Mouse (Mus musculus): Measurements from ENCODE around the gene Rasa2. TPM values are rescaled to one million over a fixed set of nuclear protein-coding genes. Genes with fewer than 3 reads are reported as not detected.

Rasa2 gene
- polyA plus RNA-seq, 1 experiment from 2014 or later, result 9.7 TPM

- Histone ChIP-seq H3K9ac (ENCODE audit: low read length) (no peak overlapping the region), H3K4me3 (ENCODE audit: low read depth, low read length) (no peak overlapping the region), H3K36me3 (ENCODE audit: control insufficient read depth, insufficient read depth, low read length) (no peaks in the 10 kb centered on the region), H3K9me3 (replicated peaks; ENCODE audit: control insufficient read depth, low read length) (no peaks in the 10 kb centered on the region), H3K27ac (ENCODE audit: low read depth, low read length) (no peak overlapping the region), H3K4me1 (ENCODE audit: control insufficient read depth, insufficient read depth, low read length) (0 out of 2 replicates have a peak, but pooled peaks cover 5% of the 10 kb centered on the region), H3K27me3 (replicated peaks; ENCODE audit: control insufficient read depth, insufficient read depth, low read length) (no peaks in the 10 kb centered on the region), H3K4me2 (ENCODE audit: low read length) (no peak overlapping the region)
- no peak for ATAC-seq
- DNase-seq (ENCODE audit: low spot score), result no peak
- 91% methylated on average over 7 of the region's 7 CpGs for WGBS
These were observed 130.2 kb downstream of the Rasa2 start for GRCm38 (mm10) chr9:96501217-96501616.

GRCm38 (mm10) chr9:96493212-96493611, 138.2 kb downstream of the Rasa2 start:
- no peaks in the 10 kb centered on the region for H3K4me1 ChIP-seq (ENCODE audit: control insufficient read depth, insufficient read depth, low read length)
- no peak for DNase-seq (ENCODE audit: low spot score)
- H3K9me3 ChIP-seq (replicated peaks; ENCODE audit: control insufficient read depth, low read length), result no peaks in the 10 kb centered on the region
- no peak overlapping the region for H3K9ac ChIP-seq (ENCODE audit: low read length)
- ATAC-seq, result no peak
- 34% methylated on average over 3 of the region's 3 CpGs for WGBS
- H3K4me3 ChIP-seq (ENCODE audit: low read depth, low read length), result no peak overlapping the region
- no peaks in the 10 kb centered on the region for H3K27me3 ChIP-seq (replicated peaks; ENCODE audit: control insufficient read depth, insufficient read depth, low read length)
- H3K27ac ChIP-seq (ENCODE audit: low read depth, low read length), result no peak overlapping the region
- no peaks in the 10 kb centered on the region for H3K36me3 ChIP-seq (ENCODE audit: control insufficient read depth, insufficient read depth, low read length)
- no peak overlapping the region for H3K4me2 ChIP-seq (ENCODE audit: low read length)

GRCm38 (mm10) chr9:96491810-96492209, 139.6 kb downstream of the Rasa2 start:
- Histone ChIP-seq H3K36me3 (ENCODE audit: control insufficient read depth, insufficient read depth, low read length) (no peaks in the 10 kb centered on the region), H3K27me3 (replicated peaks; ENCODE audit: control insufficient read depth, insufficient read depth, low read length) (no peaks in the 10 kb centered on the region), H3K9me3 (replicated peaks; ENCODE audit: control insufficient read depth, low read length) (no peaks in the 10 kb centered on the region), H3K27ac (ENCODE audit: low read depth, low read length) (no peak overlapping the region), H3K9ac (ENCODE audit: low read length) (no peak overlapping the region), H3K4me3 (ENCODE audit: low read depth, low read length) (no peak overlapping the region), H3K4me2 (ENCODE audit: low read length) (no peak overlapping the region), H3K4me1 (ENCODE audit: control insufficient read depth, insufficient read depth, low read length) (no peaks in the 10 kb centered on the region)
- DNase-seq (ENCODE audit: low spot score), result peak; percentile 60
- no peak for ATAC-seq
- whole genome bisulfite sequencing, result 33% methylated on average over 12 of the region's 12 CpGs

Other genes starting within 250 kb of the Rasa2 start
- gene Rnf7, start 152.9 kb downstream of the Rasa2 start, polyA plus RNA-seq (2014; fragmentation: Nextera tagmentation; extraction: Ambion mirVana), result 228 and 271 TPM in 2 replicates
- 0.28 TPM in 1 of 2 replicates, not detected in the other for gene Gm28729, start 106.4 kb downstream of the Rasa2 start, polyA plus RNA-seq (2014; fragmentation: Nextera tagmentation; extraction: Ambion mirVana)
- gene Zbtb38, start 121.2 kb upstream of the Rasa2 start, polyA plus RNA-seq (2014; fragmentation: Nextera tagmentation; extraction: Ambion mirVana), result 36.7 and 50.1 TPM in 2 replicates

All from forebrain, embryonic 14.5 days (tissue).